Mouse (Mus musculus): ENCODE data around the gene Ddo.

Ddo gene

DNA sequence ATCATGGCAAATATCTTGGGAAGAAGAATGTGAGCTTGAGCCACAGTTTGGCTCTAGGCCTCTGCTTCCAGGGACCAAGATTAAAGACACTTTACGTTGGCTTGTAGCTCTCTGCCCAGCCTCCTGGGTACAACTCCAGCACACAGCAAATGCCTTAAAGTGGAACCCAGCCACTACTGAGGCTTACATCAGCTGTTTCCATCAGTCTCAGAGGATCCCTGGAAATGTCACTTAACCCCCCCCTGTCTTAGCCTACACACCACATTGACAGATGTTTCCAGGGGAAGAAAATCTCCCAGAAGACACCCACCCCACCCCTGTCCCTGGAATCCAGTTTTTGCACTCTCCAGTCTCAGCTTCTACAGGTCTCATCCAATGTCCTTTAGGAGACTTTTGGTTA lies 37.1 kb downstream of the Ddo start:
- no peak for DNase-seq

DNA sequence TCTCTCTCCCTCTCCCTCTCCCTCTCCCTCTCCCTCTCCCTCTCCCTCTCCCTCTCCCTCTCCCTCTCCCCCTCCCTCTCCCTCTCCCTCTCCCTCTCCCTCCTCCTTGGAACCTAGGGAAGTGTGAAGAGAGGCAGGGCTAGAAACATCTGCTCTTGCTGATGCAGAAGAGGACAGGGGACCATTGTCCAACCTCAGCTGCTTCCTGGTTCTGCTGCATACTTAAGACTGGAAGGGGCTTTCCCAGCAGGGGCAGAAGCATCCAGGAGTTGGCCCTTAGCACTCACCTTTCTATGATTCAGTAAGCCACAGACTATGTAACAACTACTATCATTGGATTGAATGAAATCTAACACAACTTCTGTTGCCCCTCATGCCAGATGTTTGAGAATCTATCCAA lies 38.8 kb downstream of the Ddo start:
- no peak for DNase-seq

DNA sequence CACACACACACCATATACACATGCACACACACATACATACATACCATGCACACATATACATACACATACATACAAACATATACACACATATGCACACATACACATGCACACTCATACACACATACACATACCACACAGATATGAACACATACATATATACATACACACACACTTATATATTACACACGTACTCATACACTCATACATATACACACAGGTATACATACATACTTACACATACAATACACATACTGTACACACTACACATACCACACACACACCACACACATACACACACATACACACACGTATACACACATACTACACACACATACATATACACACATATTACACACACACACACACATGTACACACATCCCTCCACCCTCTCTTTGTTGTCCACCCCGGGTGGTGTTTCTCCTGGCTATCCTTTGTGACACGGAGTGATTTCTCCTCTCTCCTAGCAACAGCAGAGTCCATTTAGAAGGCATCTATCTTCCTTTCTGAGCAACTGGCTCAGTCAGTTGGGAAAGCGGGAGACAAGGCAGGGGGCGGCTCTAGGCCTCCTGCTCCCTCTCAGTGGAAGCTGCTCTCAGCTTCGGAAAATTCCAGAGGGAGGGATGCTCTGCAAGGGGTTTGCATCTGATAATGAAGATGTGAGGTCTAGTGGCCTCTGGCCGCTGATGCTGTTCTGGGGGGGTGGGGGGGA lies 42.9 kb downstream of the Ddo start:
- DNase-seq, result no peak

DNA sequence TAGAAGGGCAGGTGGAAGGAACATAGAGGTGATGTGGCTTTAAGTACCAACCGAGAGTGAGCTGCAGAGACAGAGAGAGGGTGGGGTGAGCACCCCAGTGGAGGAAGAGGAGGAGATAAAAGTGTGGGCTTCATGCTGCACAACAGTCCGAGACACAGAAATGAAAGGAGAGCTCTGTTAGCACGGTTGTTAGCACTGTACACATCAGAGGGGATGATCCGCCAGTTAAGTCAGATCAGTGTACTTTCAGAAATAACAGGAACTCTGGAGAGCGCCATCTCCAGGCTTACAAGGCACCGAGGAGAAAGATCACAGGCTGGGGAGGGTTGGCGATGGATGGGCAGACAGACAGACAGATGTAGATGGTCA lies 43.5 kb downstream of the Ddo start:
- no peak for DNase-seq

DNA sequence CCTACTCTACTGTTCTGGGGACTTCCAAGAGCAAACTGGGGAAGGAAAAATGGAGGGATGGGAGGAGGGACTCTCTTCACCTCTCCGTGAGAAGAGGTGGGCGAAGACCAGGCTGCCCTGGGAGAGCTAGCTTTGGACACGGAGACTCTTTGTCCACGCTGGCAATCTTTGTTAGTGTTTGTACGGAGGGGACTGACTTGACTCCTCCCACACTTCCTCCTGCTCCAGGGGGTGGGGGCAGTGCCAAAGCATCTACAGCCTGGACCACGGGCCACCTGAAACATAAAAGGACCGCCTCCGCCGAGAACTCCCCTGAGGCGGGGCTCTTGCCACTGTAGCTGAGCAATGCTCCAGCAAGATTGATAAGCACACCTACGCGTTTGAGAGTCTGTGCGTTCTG lies 44.3 kb downstream of the Ddo start:
- DNase-seq, result peak; percentile 41

DNA sequence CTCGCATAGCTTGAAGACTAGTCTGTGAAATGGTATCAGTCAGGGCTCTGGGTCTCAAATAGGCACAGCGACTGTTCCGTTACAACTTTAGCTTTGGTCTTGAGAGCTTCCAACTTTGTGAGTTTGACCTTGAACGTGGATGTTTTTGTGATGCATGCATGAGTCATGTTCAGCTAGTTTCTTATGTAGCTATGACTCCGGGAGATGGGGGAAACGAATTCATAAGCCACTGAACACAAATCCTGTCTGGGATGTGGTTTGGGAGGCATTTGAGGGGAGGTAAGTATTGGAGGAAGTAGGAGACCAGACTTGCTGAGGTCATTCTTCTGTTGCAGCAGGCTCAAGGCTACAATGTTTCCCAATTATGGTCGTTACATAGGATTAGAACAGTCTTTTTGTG lies 46.1 kb downstream of the Ddo start:
- DNase-seq, result no peak

DNA sequence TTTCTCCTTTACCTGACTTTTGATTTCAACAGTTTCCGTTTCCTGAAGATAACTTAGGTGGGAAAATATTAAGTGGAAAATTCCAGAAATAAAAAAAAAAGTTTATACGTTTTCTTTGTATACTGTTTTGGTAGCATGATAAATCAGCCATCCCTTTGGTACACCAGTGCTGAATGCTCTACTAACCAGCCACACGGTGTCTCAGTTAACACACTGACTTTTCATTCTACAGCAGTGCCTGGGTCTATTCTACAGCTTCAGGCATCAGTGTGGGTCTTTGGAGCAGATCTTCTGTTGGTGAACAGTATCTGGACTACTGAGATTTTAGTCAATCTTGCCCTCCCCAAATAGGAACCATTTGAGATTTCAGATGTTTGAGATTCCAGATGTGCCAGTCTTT lies 48.7 kb downstream of the Ddo start:
- no peak for DNase-seq

DNA sequence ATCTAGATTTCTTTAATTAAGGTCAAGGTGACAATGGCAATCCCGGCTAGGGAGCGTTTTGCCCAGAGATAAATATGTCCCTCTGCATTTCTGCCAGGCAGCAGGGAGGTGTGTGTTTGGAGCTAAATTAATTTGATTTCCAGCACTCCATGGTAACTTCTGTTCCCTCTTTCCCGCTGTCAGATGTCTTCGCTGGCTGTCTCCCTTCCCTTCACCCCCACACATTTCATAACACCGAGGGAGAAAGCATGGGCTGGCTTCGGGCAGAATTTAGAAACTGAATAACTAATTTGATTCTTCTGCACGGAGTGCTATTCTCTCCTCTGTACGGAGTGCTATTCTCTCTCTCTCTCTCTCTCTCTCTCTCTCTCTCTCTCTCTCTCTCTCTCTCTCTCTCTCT lies 52.7 kb downstream of the Ddo start:
- DNase-seq, result peak; percentile 8

DNA sequence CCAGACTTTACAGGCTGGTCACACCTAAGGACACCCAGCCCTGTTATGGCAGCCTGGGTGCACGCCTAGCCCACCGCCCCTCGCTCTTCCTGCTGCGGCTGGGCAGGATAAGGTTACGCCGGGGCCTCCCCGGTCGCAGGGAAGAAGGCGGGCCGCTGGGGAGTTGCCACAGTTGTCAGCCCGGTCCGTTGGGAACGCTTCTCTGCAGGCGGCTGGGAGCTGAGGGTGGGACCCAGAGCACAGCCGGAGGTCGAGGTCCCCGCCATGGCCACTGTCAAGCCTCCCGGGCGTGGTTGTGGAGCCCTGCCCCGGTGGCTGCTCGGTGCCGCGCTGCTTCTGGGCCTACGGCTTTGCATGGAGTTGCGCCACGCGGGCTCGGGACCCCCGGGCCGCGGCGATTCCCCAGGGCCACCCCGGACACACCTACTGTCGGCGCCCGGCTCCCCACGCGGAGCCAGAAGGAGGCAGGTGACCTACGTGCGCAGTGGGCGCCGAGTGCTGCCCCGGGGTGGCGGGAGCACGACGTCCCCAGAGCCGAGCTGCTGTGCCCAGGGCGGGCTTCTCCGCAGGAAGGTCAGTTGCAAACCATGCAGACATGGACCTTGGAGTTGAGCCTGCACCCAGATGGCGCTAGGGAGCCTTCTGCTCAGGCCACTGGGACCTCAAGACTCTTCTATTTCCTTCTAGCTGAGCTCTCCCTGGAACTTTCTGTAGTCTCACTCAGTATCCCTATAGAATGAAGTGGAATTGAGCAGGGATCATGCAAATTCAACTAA lies 53.5 kb downstream of the Ddo start, which contains the start of gene Mettl24:
Mettl24 (plus strand) TSS at position 191 of the 776 bp plus-strand sequence.
- peak; percentile 83 for DNase-seq

DNA sequence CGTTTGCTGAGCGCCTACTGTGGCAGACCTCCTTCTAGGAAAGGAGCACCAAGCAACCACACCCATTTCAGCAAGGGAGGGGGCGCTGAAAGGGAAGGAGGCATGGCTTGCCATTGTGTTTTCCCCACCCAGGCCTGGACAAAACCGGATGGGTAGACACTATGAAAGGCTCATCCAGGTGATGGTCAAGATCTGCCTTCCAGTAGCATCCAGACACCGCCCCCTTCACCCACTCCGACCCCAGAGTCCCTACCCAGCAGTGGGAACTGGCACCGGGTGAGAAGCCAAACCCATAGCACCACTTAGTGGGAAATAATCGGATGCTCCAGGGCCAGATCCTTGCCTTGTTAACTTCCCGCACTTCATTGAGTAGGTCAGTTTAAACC lies 54.0 kb downstream of the Ddo start:
- no peak for DNase-seq

DNA sequence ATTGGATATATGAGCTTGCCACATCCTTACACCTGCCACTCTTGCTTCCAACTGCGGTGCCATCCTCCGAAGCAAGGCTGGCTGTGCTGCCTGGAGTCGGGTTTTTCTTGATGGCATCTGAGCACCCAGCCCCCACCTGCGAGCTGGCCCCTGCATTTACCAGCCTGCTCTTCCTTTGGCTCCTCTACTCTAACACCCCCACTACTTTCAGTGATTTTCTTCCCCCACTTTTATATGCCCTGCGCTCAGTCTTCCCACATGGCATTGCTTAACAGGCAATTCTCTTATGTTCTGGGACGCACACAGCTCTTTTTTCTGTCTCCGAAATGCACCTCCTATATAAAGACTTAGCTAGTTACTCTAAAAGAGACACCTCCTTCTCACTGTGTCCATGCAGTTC lies 54.5 kb downstream of the Ddo start:
- no peak for DNase-seq

DNA sequence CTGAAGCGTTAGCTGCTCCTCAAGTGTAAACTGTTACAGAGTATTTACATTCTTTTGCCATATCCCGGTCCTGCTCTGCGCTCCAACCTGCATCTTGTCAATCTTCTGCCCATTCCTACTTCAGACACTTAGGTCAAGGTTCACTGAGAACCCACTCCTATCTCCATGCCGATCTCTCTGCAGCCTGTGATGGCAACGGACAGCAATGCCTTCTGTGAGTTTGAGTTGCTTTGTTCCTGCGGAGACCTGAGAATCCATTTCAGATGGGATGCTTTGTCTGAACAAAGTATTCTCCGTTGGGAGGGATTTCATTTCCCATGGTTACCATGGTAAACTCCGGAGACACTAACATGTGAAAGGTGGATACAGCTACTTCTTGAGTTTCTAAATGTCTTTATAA lies 55.8 kb downstream of the Ddo start:
- no peak for DNase-seq

DNA sequence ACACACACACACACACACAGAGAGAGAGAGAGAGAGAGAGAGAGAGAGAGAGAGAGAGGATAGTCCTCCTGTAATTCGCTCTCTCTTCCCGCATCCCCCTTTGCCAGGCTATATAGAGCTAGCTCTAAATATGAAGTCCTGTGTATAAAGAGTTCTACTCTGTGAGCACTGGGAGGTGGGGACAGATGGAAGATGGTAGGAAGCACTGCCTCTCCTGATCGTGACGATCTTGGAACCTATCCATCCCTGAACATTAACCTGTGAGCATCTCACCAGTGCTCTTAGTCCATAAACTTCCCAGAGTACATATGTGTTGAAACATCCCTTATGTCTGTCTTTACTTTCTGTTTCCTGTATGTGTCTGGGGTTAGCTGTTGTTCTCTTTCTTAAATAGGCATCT lies 57.2 kb downstream of the Ddo start:
- no peak for DNase-seq

DNA sequence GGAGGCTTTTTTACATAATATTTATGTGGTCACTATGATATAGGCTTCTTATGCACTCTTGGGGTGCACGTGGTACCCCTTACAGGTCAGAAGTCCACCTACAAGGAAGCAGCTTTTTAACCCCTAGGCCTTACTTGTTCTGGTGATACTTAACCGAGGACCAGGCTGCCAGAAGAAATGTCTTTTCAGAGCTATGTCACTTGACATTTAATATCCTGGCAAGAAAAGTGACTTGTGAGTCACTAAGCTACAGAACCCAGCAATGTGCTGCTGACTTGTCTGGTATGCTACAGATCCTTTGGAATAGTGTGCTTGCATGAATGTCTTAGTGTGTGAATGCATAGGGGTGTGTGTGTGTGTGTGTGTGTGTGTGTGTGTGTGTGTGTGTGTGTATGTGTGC lies 57.6 kb downstream of the Ddo start:
- no peak for DNase-seq

DNA sequence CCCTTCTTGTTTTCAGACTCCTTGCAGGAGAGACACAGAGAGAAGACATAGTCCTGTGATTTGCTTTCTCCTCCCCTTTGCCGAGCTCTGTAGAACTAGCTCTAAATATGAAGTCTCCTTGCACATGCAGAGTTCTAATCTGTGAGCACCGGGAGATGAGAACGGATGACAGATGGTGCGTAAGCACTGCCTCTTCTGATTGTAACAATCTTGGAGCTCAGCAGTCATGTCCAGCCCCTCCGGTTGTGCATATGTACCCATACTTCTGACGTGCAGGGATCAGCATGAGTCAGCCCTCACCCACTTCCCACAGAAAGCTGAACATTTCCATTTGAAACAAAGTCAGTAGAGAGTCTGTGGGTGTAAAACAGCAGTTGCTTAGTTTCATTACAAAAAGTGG lies 58.5 kb downstream of the Ddo start:
- no peak for DNase-seq

DNA sequence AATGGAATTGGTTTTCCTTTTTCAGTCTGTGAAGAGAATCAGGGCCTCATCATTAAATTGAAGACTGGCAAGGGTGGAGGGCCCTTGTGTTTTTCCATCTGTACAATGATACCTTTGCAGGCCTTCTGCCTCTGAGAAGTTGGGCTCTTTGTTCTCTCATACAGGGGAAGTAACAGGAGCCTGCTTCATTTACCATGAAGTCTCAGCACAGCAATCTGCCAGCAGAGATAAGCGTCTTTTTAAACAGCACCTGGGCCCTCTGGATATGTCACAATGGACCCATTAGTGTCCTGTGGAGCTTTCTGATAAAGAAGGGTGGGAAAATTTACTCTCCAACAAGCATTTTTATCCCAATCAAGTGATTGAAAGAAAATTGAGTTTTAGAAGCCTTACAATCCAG lies 59.1 kb downstream of the Ddo start:
- no peak for DNase-seq

DNA sequence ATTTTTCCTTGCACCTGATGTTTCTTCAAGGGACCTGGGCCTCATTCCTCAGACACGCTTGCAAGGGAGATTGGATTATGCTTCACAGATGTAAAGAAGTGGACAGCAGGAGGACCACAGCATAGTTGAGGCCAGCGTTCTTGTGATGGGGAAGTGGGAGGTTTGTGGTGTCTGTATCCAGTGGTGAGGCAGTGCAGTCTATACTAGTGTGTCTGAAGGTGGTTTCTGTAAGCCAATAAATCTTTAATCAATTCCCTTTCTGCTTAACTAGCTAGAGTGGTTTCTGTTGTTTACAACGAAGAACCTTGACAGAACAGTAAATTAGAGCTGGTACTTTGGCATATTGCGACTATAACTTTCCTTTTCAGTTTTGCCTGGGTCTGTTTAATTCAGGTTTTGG lies 68.8 kb downstream of the Ddo start:
- no peak for DNase-seq

DNA sequence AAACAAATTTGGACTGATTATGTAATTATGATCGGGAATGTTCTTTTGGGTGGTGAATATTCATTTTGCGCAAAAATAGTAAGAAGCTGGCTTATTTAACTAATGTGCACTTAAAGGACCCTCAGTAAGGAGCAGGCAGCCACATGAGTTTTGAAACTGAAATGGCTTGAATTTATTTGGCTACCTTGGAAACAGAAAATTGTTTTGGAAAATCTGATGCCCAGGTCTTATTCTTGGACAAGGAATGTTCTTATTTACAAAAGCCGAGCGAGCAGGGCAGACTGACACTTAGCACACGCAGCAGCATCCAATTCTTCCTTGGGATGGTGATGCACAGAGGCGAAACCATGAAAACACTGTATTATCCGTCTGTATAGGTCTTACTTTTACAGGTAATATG lies 81.3 kb downstream of the Ddo start:
- DNase-seq, result no peak

DNA sequence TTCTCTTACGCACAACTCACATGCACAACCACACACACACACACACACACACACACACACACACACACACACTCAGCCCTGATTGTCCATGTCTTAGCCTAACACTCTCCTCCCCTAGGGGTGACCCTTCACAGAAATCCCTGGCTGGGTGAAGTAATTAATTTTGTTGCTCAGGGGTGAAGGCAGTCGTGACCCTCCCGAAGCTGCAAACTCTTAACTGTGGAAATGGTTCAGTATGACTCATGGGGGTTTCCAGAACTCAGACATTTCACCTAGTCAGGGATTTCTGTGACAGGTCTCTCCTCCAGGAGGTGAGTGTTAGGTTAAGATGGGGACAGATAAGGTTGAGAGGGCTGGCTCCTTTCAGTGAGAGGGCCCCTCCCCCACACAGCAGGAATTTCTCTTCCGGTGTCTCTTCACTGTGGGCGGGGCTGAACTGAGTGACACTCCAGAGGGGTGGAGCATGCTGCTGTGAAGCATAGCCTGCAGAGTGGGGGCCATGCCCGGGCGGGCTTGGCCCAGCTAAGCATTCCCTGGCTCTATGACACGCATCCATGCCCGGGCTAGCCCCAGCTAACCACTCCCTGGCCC lies 83.3 kb downstream of the Ddo start:
- DNase-seq, result peak; percentile 52

DNA sequence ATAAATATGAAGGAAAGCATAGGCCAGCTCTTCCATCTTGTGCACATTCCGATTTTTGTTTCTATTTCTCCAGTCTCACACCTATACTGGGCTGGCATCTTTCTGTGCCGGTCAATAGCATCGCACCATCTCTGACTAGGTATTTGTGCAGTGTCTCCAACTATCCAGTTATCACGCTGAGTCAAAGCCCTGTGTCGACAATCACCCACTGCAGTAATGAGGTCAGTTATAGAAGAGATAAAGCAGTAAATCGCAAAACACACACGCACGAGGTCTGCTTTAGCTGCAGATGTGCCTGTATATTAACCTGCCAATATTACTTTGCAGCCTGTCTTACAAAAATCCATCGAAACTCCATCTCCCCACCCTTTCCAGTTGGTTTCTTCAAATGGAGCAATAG lies 84.0 kb downstream of the Ddo start:
- no peak for DNase-seq

DNA sequence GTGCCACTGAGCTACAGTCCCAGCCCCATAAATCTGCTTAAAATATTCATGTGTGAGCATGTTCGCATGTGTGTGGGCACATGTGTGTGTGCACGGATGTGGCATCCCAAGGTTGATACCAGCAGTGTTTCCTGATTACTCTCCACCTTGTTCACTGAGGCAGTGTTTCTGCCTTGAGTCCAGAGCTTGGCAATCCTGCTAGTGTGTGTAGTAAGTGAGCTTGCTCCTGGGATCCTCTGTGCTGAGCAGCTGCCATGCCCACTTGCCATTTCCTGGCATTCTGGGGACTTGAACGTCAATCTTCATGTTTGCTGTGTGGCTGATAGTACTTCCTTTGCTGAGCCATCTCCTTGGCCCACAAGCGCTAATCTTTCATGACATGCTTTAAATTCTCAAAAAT lies 85.3 kb downstream of the Ddo start:
- no peak for DNase-seq

DNA sequence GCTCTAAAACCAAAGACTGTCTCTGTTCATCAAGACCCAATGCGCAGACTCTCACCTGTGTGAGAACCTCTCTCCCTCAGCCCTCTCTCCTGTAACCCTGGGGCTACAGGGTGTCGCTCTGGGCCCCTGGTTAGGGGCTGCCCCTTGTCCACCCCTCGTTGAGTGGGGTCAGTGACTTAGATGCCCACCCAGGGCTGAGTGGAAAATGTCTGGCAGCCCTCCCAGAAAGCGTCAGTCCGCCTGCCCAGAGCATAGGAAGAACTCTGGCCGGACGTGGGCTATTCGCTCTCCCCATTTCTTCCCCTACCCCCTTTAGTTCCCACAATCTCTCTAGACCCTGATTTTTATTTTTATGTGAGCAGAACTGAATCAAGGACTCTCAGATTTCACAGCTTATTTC lies 86.5 kb downstream of the Ddo start:
- DNase-seq, result no peak

DNA sequence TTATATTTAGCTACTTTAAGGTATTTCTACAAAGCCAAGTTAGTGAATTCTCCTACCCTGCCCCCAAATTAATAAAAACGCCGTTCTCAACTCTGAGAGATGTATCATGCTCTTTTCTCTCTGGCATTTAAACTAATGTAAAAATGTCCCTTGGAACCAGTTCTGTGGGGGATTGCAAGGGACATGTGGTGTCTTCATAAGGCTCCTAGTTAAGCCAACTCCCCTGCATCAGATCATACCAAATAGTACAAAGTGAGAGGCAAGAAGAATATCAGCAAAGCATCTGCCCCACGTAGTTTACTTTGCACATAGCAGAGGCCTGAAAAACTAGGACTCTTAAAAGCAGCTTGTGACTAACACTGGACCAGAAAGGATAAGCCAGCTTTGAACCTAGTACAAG lies 86.9 kb downstream of the Ddo start:
- DNase-seq, result no peak

DNA sequence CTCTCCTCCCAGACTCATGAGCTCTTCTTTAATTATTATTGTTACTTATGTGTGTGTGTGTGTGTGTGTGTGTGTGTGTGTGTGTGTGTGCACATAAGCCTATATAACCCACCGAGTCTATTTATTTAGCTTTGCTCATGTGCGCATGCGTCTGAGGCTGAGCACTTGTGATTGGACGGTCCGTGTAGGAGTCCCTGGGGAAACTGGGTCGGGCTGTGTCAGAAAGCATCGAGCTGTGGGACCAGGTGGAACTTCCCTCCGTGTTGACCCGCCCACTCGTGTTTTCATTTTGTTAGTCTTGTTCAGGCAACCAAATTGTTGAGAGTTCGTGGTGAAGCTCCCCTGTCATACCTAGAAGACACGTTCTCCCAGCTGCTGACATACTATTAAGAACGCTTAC lies 88.6 kb downstream of the Ddo start:
- DNase-seq, result no peak

DNA sequence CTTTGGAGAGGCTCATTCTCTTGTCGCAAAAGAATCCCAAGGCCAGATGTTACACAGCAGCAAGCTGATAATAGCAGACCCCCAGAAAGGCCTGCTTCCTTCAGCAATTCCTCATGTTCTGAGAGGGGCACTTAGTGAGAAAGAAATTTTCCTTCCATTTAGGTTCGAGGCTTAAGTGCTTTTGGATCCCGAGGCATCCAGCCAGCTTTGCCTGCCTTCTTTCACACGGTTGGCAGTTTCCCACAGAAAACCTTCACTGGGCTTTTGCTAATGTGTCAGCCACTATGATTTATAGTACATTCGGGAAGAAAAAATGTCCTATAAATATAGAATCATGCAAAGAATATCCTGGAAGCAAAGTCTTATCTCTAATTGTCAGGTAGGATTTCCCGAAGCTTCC lies 89.3 kb downstream of the Ddo start:
- DNase-seq, result no peak

All from retina, postnatal 1 day (tissue).